Mouse (Mus musculus) ES-Bruce4 (cell line): ENCODE data around the gene Tbc1d8.

Experiments
- CTCF ChIP-seq: IDR thresholded peaks from one replicate; pipeline ENCODE4 v1.8.1; 2011; ENCODE audit warnings: low read depth, low read length
- EP300 ChIP-seq: IDR thresholded peaks from 2 replicates; pipeline ENCODE4 v1.6.1; 2011; ENCODE audit warnings: low read depth, low read length; ENCODE audit not compliant: insufficient read depth
- POLR2A ChIP-seq: IDR thresholded peaks from one replicate; pipeline ENCODE4 v1.8.1; 2011; ENCODE audit warnings: low read length; ENCODE audit not compliant: insufficient read depth

GRCm38 (mm10) chr1:39477064-39477463 lies 1.5 kb downstream of the Tbc1d8 start:
- TF ChIP-seq POLR2A (no peak), CTCF (no peak), EP300 (no peak)
